Mouse (Mus musculus) liver, adult 2 months (tissue): Measurements from ENCODE around the gene Mgst2.

Experiments used
- CTCF ChIP-seq: fragments of 200-500 bp; IDR thresholded peaks from 2 replicates; pipeline ENCODE4 v1.5.1; 2011; ENCODE audit warnings: low read depth, low read length, control low read depth
- POLR2A ChIP-seq: fragments of 200-500 bp; IDR thresholded peaks from 2 replicates; pipeline ENCODE4 v1.6.1; 2011; ENCODE audit warnings: low read length, control low read depth; ENCODE audit not compliant: insufficient read depth; ENCODE audit errors: extremely low read depth

- no peak for TF ChIP-seq CTCF
- TF ChIP-seq POLR2A: no peak
These were observed 70.5 kb downstream of the Mgst2 start for GRCm38 (mm10) chr3:51730662-51731061.
